Mouse (Mus musculus) neural tube, embryonic 11.5 days (tissue): Measurements from ENCODE around the gene Spaca6. TPM values are rescaled to one million over a fixed set of nuclear protein-coding genes. Genes with fewer than 3 reads are reported as not detected.

Experiments
- ATAC-seq: fragments of 200-750 bp; cut with Nextera tagmentation; 2 replicates; pipeline ENCODE4 v1.8.0; 2017; ENCODE audit warnings: moderate number of reproducible peaks, mild to moderate bottlenecking, moderate TSS enrichment, moderate library complexity; ENCODE audit not compliant: insufficient read depth, low FRiP score, low TSS enrichment
- DNase-seq: peaks from one replicate; pipeline ENCODE4 v3.0.0-alpha.2; 2015; ENCODE audit warnings: low spot score
- H3K27ac ChIP-seq: fragments of 300-500 bp; sonication (generic); 2 replicates; pipeline ENCODE4 v1.5.1; 2014; ENCODE audit warnings: low read depth, mild to moderate bottlenecking, low read length
- H3K27me3 ChIP-seq: fragments of 300-500 bp; sonication (generic); 2 replicates; pipeline ENCODE4 v1.6.1; 2014; ENCODE audit warnings: mild to moderate bottlenecking, low read length, mixed read lengths; ENCODE audit not compliant: control insufficient read depth, insufficient read depth
- H3K36me3 ChIP-seq: fragments of 300-500 bp; sonication (generic); 2 replicates; pipeline ENCODE4 v1.6.1; 2014; ENCODE audit warnings: mild to moderate bottlenecking, low read length, moderate library complexity, mixed read lengths; ENCODE audit not compliant: control insufficient read depth, insufficient read depth
- H3K4me1 ChIP-seq: fragments of 300-500 bp; sonication (generic); 2 replicates; pipeline ENCODE4 v1.6.1; 2014; ENCODE audit warnings: low read length, mixed read lengths; ENCODE audit not compliant: control insufficient read depth, insufficient read depth
- H3K4me2 ChIP-seq: fragments of 300-500 bp; sonication (generic); 2 replicates; pipeline ENCODE4 v1.6.1; 2014; ENCODE audit warnings: low read depth, mild to moderate bottlenecking, moderate library complexity
- H3K4me3 ChIP-seq: fragments of 300-500 bp; sonication (generic); 2 replicates; pipeline ENCODE4 v1.5.1; 2014; ENCODE audit warnings: low read depth, low read length
- H3K9ac ChIP-seq: fragments of 300-500 bp; sonication (generic); 2 replicates; pipeline ENCODE4 v1.6.1; 2014; ENCODE audit warnings: mild to moderate bottlenecking, low read length
- H3K9me3 ChIP-seq: fragments of 300-500 bp; sonication (generic); 2 replicates; pipeline ENCODE4 v1.6.1; 2016; ENCODE audit warnings: low read length; ENCODE audit not compliant: control insufficient read depth
- WGBS: fragments of 180-500 bp; shearing (Covaris S2); extraction: QIAGEN DNeasy Blood & Tissue Kit; methylation state at CpG from one replicate; pipeline ENCODE4 v1.1.7; 2014; 5-methylcytosine and 5-hydroxymethylcytosine counted together
- polyA plus RNA-seq: library from polyadenylated mRNA; unstranded; fragments of >200 nt; fragmentation: Nextera tagmentation; extraction: Ambion mirVana; gene quantifications from 2 replicates; pipeline ENCODE4 v1.2.1, GENCODE M21; 2014

The Spaca6 gene
- polyA plus RNA-seq = 22.1 and 27.0 TPM in 2 replicates

- Histone ChIP-seq H3K36me3 (peaks cover 4% of the 10 kb centered on the region), H3K9ac (peak within 1 kb of the TSS; percentile 93), H3K27ac (peak within 1 kb of the TSS; percentile 99), H3K4me3 (peak within 1 kb of the TSS; percentile 64), H3K4me1 (peaks cover 16% of the 10 kb centered on the region), H3K9me3 (no peaks in the 10 kb centered on the region), H3K27me3 (no peaks in the 10 kb centered on the region), H3K4me2 (peak within 1 kb of the TSS; percentile 87)
- DNase-seq (peak; percentile 93), ATAC-seq (peak; percentile 79)
- WGBS = under 1% methylated on average over 19 of the region's 42 CpGs
Measured at GRCm38 (mm10) chr17:17826751-17827657, at the start of gene Spaca6. Spaca6 (plus strand) TSS chr17:17827158.

DNA sequence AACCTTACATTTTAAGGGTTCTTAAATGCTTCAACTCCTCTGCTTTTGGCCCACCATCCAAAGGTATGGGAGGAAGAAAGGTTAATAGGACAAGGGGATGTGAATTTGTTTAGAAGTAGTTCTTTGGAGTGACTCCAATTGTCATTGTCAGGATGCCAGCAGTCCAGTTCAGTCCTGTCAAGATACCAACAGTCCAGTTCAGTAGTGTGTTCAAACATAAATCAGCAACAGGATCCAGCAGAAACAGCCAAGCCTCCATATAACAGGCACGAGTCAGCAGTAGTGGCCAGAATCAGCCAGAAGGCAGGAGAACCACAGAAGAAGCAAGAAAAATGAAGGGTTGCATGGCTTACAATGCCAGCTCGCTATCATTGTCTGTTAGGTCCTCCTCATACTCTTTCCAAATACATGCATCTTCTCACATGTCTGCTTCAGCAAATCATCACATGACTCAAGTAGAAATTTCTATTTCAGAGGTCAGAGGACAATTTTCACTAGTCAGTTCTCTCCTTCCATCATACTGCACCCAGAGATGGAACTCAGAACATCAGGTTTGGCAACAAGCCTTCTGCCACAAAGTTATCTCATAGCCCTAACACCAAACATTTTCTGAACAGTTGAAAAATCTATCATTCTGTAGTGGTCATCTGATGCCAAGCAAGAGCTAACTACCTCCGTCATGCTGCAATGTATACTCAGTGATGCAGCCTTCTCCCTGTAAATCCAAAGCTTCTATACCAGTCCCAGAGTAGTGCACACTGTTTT is 35.9 kb upstream of the Spaca6 start:
- WGBS = 85% methylated on average over 3 of the region's 3 CpGs
- no peak overlapping the region for H3K4me2 ChIP-seq
- no peaks in the 10 kb centered on the region for H3K27me3 ChIP-seq
- no peaks in the 10 kb centered on the region for H3K36me3 ChIP-seq
- H3K4me1 ChIP-seq = no peaks in the 10 kb centered on the region
- DNase-seq (no peak), ATAC-seq (no peak)
- no peak overlapping the region for H3K4me3 ChIP-seq
- no peaks in the 10 kb centered on the region for H3K9me3 ChIP-seq
- no peak overlapping the region for H3K9ac ChIP-seq
- H3K27ac ChIP-seq = no peak overlapping the region

DNA sequence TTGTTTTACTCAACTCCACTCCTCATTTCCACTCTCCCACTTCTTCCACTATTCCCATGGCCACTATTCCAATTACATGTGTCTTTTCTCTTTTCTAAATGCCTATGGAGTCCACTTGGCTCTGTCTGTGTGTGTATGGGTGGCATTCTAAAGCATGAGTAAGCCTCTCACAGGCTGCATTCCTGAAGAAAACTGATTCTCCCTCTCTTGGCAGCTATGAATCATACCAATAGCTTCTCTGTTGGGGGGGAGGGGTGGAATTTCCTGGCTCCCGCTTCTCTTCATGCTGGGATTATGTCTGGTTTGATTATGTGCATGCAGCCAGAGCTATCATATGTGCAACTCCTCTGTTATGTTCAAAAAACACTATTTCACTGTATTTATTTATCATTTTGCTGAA is 34.4 kb upstream of the Spaca6 start:
- Histone ChIP-seq H3K27me3 (no peaks in the 10 kb centered on the region), H3K4me2 (no peak overlapping the region), H3K4me3 (no peak overlapping the region), H3K9me3 (no peaks in the 10 kb centered on the region), H3K36me3 (no peaks in the 10 kb centered on the region), H3K9ac (no peak overlapping the region), H3K27ac (no peak overlapping the region), H3K4me1 (no peaks in the 10 kb centered on the region)
- ATAC-seq (no peak), DNase-seq (peak; percentile 16)
- 53% methylated on average over 1 of the region's 1 CpGs for WGBS

GRCm38 (mm10) chr17:17795527-17795926 is 31.4 kb upstream of the Spaca6 start:
- no peaks in the 10 kb centered on the region for H3K4me1 ChIP-seq
- DNase-seq = no peak

DNA sequence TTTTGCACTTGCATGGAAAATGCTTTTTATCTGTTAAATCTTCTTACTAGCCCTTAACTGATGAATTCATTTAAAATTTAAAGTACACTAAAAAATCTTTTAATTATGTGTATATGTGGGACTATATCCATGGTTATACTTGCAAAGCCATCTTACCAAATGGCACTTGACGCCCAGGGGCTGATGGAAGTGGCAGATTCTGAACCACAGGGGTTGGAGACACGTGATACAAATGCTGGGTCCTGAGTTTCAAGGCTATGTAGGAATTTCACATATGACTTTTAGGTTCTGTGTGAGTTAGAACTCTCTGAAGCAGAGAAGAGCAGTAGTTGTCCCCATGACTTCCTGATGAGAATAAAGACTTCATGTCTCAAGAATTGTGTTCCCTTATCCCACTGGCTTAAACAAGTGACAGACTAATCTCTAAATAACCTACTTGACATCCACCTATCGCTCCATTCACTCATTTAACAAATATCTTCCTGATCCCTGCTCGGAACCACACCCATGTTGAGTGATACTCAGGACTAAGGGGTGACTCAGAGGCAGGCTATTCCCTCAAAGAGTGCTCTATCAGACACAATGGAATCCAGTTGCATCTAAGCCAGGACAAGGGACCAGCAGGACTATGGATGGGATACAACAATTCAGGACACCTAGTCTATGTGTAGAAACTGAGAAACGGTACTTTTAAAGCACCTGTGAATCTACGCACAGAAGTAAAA is 3.2 kb upstream of the Spaca6 start:
- Histone ChIP-seq H3K36me3 (no peaks in the 10 kb centered on the region), H3K4me3 (no peak overlapping the region), H3K27me3 (no peaks in the 10 kb centered on the region), H3K4me1 (peaks cover 3% of the 10 kb centered on the region; the same call in 1 of the 2 replicates), H3K9me3 (no peaks in the 10 kb centered on the region), H3K9ac (no peak overlapping the region), H3K27ac (no peak overlapping the region), H3K4me2 (no peak overlapping the region)
- WGBS = 79% methylated on average over 6 of the region's 6 CpGs
- ATAC-seq (no peak), DNase-seq (no peak)

More at GRCm38 (mm10) chr17:17795527-17795926, 31.4 kb upstream of the Spaca6 start:
- no peak for ATAC-seq
- Histone ChIP-seq H3K27ac (no peak overlapping the region), H3K4me3 (no peak overlapping the region), H3K9me3 (no peaks in the 10 kb centered on the region), H3K36me3 (no peaks in the 10 kb centered on the region), H3K9ac (no peak overlapping the region), H3K4me2 (no peak overlapping the region), H3K27me3 (no peaks in the 10 kb centered on the region)
- WGBS = 68% methylated on average over 2 of the region's 2 CpGs

GRCm38 (mm10) chr17:17825921-17826591 is 902 bp upstream of the Spaca6 start:
- DNase-seq (peak; percentile 62), ATAC-seq (peak; percentile 14)
- under 1% methylated on average over 19 of the region's 22 CpGs for WGBS

DNA sequence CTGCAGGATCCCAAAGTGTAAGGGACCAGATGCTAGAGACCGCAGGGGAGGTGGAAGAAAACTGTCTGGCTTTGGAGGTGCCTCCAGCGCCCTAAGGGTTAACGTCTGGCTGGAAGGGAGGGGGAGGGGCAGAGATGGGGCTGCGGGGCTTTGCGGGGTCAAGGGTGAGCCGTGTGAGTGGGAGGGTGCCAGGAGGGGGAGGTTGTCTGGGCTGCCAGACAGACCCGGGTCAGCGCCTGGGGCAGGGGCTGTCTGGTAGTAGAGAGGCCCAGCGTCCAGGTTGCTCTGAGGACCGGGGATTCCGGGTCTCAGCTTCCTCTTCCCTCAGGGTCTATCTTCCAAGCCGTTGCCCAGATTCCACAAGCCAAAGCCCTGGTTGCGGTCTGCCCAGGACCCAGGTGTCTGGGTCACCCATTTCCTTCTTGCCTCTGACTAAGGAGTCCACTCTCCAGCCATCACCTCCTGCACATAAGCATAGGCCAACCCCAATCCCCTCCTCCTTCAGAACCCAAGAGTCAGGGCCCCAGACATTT is 766 bp downstream of the Spaca6 start:
- no peaks in the 10 kb centered on the region for H3K9me3 ChIP-seq
- peak overlapping the region; percentile 87 for H3K4me2 ChIP-seq
- peak overlapping the region; percentile 93 for H3K9ac ChIP-seq
- H3K4me3 ChIP-seq = peak overlapping the region; percentile 64
- peak; percentile 35 for ATAC-seq
- peaks cover 6% of the 10 kb centered on the region for H3K36me3 ChIP-seq
- peak overlapping the region; percentile 99 for H3K27ac ChIP-seq
- peak; percentile 88 for DNase-seq
- 0% methylated on average over 13 of the region's 13 CpGs for WGBS
- peaks cover 19% of the 10 kb centered on the region for H3K4me1 ChIP-seq
- no peaks in the 10 kb centered on the region for H3K27me3 ChIP-seq

More at GRCm38 (mm10) chr17:17825921-17826591, 902 bp upstream of the Spaca6 start:
- no peaks in the 10 kb centered on the region for H3K27me3 ChIP-seq
- peaks cover 15% of the 10 kb centered on the region for H3K4me1 ChIP-seq
- H3K4me2 ChIP-seq = peak overlapping the region; percentile 87
- H3K9ac ChIP-seq = peak overlapping the region; percentile 93
- H3K4me3 ChIP-seq = peak overlapping the region; percentile 64
- H3K36me3 ChIP-seq = peaks cover 3% of the 10 kb centered on the region; the same call in 1 of the 2 replicates
- H3K27ac ChIP-seq = peak overlapping the region; percentile 99
- no peaks in the 10 kb centered on the region for H3K9me3 ChIP-seq
